Mouse (Mus musculus) adrenal gland, postnatal 25 days (tissue): ENCODE results near the gene Pold2. TPM values are rescaled to one million over a fixed set of nuclear protein-coding genes. Genes with fewer than 3 reads are reported as not detected.

Experiments used
- DNase-seq: peaks from one replicate; pipeline ENCODE4 v3.0.0; 2021; ENCODE audit warnings: mixed read lengths
- long read RNA-seq: library from polyadenylated mRNA; stranded (forward); transcript quantifications from one replicate; pipeline ENCODE4 v2.0.0, GENCODE M21; 2021
- total RNA-seq: library from RNA; stranded (reverse); gene quantifications from 2 replicates; pipeline ENCODE4 v1.2.3, GENCODE M21; 2021

Pold2 gene
- total RNA-seq, result 33.6 and 42.2 TPM in 2 replicates
- long read RNA-seq, transcript Pold2-201 (11 exons, 1,646 nt), result major isoform, 22 of 64 reads
- long read RNA-seq, partial matches to known transcripts, result 11 of 64 reads
- long read RNA-seq, other reads (novel, unspliced or antisense), result 31 of 64 reads

- DNase-seq, result peak; percentile 99
These were observed at the start of gene Pold2 for GRCm38 (mm10) chr11:5877921-5878526. Gene Pold2 (minus strand): TSS chr11:5878292.

- DNase-seq, result no peak
These were observed 48.7 kb upstream of the Pold2 start for GRCm38 (mm10) chr11:5926696-5927220.

- DNase-seq, result no peak
These were observed 46.6 kb upstream of the Pold2 start for GRCm38 (mm10) chr11:5924699-5925098.

- DNase-seq, result no peak
These were observed 42.4 kb upstream of the Pold2 start for GRCm38 (mm10) chr11:5920323-5920960.

GRCm38 (mm10) chr11:5919606-5920005 lies 41.5 kb upstream of the Pold2 start:
- no peak for DNase-seq

GRCm38 (mm10) chr11:5918111-5918510 lies 40.0 kb upstream of the Pold2 start:
- no peak for DNase-seq

GRCm38 (mm10) chr11:5916178-5916548 lies 38.1 kb upstream of the Pold2 start:
- no peak for DNase-seq

GRCm38 (mm10) chr11:5915429-5916177 lies 37.5 kb upstream of the Pold2 start:
- no peak for DNase-seq

- DNase-seq, result no peak
These were observed 36.8 kb upstream of the Pold2 start for GRCm38 (mm10) chr11:5914940-5915339.

- no peak for DNase-seq
These were observed 35.8 kb upstream of the Pold2 start for GRCm38 (mm10) chr11:5913936-5914335.

GRCm38 (mm10) chr11:5913256-5913655 lies 35.2 kb upstream of the Pold2 start:
- no peak for DNase-seq

GRCm38 (mm10) chr11:5912635-5913034 lies 34.5 kb upstream of the Pold2 start:
- DNase-seq, result peak; percentile 50

GRCm38 (mm10) chr11:5908642-5909041 lies 30.6 kb upstream of the Pold2 start:
- DNase-seq, result no peak

GRCm38 (mm10) chr11:5907096-5907495 lies 29.0 kb upstream of the Pold2 start:
- no peak for DNase-seq

- no peak for DNase-seq
These were observed 27.9 kb upstream of the Pold2 start for GRCm38 (mm10) chr11:5905778-5906518.

GRCm38 (mm10) chr11:5904871-5905270 lies 26.8 kb upstream of the Pold2 start:
- DNase-seq, result no peak

GRCm38 (mm10) chr11:5904357-5904756 lies 26.3 kb upstream of the Pold2 start:
- DNase-seq, result no peak

- DNase-seq, result no peak
These were observed 25.8 kb upstream of the Pold2 start for GRCm38 (mm10) chr11:5903844-5904243.

- DNase-seq, result no peak
These were observed 24.3 kb upstream of the Pold2 start for GRCm38 (mm10) chr11:5902390-5902789.

GRCm38 (mm10) chr11:5901950-5902349 lies 23.9 kb upstream of the Pold2 start:
- peak; percentile 35 for DNase-seq

GRCm38 (mm10) chr11:5901320-5901719 lies 23.2 kb upstream of the Pold2 start:
- no peak for DNase-seq

GRCm38 (mm10) chr11:5899286-5899685 lies 21.2 kb upstream of the Pold2 start:
- no peak for DNase-seq
